In genomic region chr17:33780431-33780830, GRCm38 (mm10) we compare ENCODE assay signal across 8 mouse cellular contexts. TPM values are rescaled to one million over a fixed set of nuclear protein-coding genes. Genes with fewer than 3 reads are reported as not detected.
DNase-seq lines count a peak whose midpoint lies in the region; ATAC-seq and TF ChIP-seq lines count a peak whose summit lies in the region.

No protein-coding gene starts in this region.

- H3K4me1 ChIP-seq in forebrain, embryonic 10.5 days = peaks cover 48% of the 10 kb centered on the region
- peaks cover 29% of the 10 kb centered on the region for H3K4me1 ChIP-seq in hindbrain, postnatal 0 days (ENCODE audit: insufficient read depth, low read length)
- peaks cover 58% of the 10 kb centered on the region for H3K4me1 ChIP-seq in liver, postnatal 0 days (ENCODE audit: insufficient read depth)
- peaks cover 31% of the 10 kb centered on the region for H3K4me1 ChIP-seq in neural tube, embryonic 15.5 days

- 91% methylated on average over 5 of the region's 5 CpGs for WGBS in forebrain, embryonic 10.5 days
- WGBS in hindbrain, postnatal 0 days = 75% methylated on average over 5 of the region's 5 CpGs
- 21% methylated on average over 5 of the region's 5 CpGs for WGBS in liver, postnatal 0 days (ENCODE audit: insufficient replicate concordance)
- 86% methylated on average over 5 of the region's 5 CpGs for WGBS in neural tube, embryonic 15.5 days

- ATAC-seq in hindbrain, postnatal 0 days = no peak
- no peak for ATAC-seq in liver, postnatal 0 days
- no peak for ATAC-seq in neural tube, embryonic 15.5 days (ENCODE audit: low FRiP score)

- H3K4me3 ChIP-seq in forebrain, embryonic 10.5 days = peak overlapping the region; percentile 62
- peak overlapping the region; percentile 46 for H3K4me3 ChIP-seq in hindbrain, postnatal 0 days (ENCODE audit: low read length)
- peak overlapping the region; percentile 65 for H3K4me3 ChIP-seq in liver, postnatal 0 days (ENCODE audit: low read depth, low read length)
- peak overlapping the region; percentile 52 for H3K4me3 ChIP-seq in neural tube, embryonic 15.5 days (replicated peaks)

- H3K4me2 ChIP-seq in hindbrain, postnatal 0 days (ENCODE audit: low read depth, low read length) = peak overlapping the region; percentile 86
- peak overlapping the region; percentile 91 for H3K4me2 ChIP-seq in liver, postnatal 0 days (ENCODE audit: low read depth, low read length)
- H3K4me2 ChIP-seq in neural tube, embryonic 15.5 days = peak overlapping the region; percentile 95

- no peaks in the 10 kb centered on the region for H3K9me3 ChIP-seq in forebrain, embryonic 10.5 days
- no peaks in the 10 kb centered on the region for H3K9me3 ChIP-seq in hindbrain, postnatal 0 days (ENCODE audit: low read length)
- no peaks in the 10 kb centered on the region for H3K9me3 ChIP-seq in liver, postnatal 0 days (ENCODE audit: low read length)
- no peaks in the 10 kb centered on the region for H3K9me3 ChIP-seq in neural tube, embryonic 15.5 days (replicated peaks)

- H3K27me3 ChIP-seq in forebrain, embryonic 10.5 days (ENCODE audit: poor library complexity, severe bottlenecking) = peaks cover 18% of the 10 kb centered on the region
- H3K27me3 ChIP-seq in hindbrain, postnatal 0 days (ENCODE audit: insufficient read depth, low read length) = no peaks in the 10 kb centered on the region
- no peaks in the 10 kb centered on the region for H3K27me3 ChIP-seq in liver, postnatal 0 days (ENCODE audit: insufficient read depth, low read length)
- peaks cover 3% of the 10 kb centered on the region; the same call in 1 of the 2 replicates for H3K27me3 ChIP-seq in neural tube, embryonic 15.5 days (replicated peaks)

- peak overlapping the region; percentile 87 for H3K27ac ChIP-seq in forebrain, embryonic 10.5 days
- peak overlapping the region; percentile 75 for H3K27ac ChIP-seq in hindbrain, postnatal 0 days
- H3K27ac ChIP-seq in liver, postnatal 0 days (ENCODE audit: low read depth) = peak overlapping the region; percentile 96
- peak overlapping the region; percentile 73 for H3K27ac ChIP-seq in neural tube, embryonic 15.5 days (replicated peaks)

- TF ChIP-seq EP300 in liver, postnatal 0 days (IDR thresholded peaks at IDR 0.05; ENCODE audit: low read depth) = no peak

- peaks cover 35% of the 10 kb centered on the region for H3K36me3 ChIP-seq in forebrain, embryonic 10.5 days (replicated peaks)
- H3K36me3 ChIP-seq in hindbrain, postnatal 0 days (ENCODE audit: insufficient read depth, low read length) = no peaks in the 10 kb centered on the region
- peaks cover 29% of the 10 kb centered on the region for H3K36me3 ChIP-seq in liver, postnatal 0 days (replicated peaks; ENCODE audit: insufficient read depth, low read length)
- no peaks in the 10 kb centered on the region; the same call in 1 of the 2 replicates for H3K36me3 ChIP-seq in neural tube, embryonic 15.5 days

- TF ChIP-seq CTCF in hindbrain, postnatal 0 days (IDR thresholded peaks at IDR 0.05; ENCODE audit: low read depth) = no peak
- no peak for TF ChIP-seq CTCF in liver, postnatal 0 days (IDR thresholded peaks at IDR 0.05; ENCODE audit: low read depth)

- DNase-seq in thymus, postnatal 0 days (ENCODE audit: low spot score) = peak; percentile 27
- DNase-seq in thymus, postnatal 14 days = no peak
- DNase-seq in forebrain, embryonic 10.5 days (ENCODE audit: extremely low spot score, low spot score) = no peak
- no peak for DNase-seq in hindbrain, postnatal 0 days (ENCODE audit: low spot score)
- no peak for DNase-seq in liver, postnatal 0 days
- DNase-seq in frontal cortex, postnatal 36 days (ENCODE audit: low spot score in 2 of 2) = no peak
- no peak for DNase-seq in cerebellum, postnatal 4 days (ENCODE audit: low spot score in 2 of 2)

- H3K9ac ChIP-seq in hindbrain, postnatal 0 days (replicated peaks; ENCODE audit: low read length) = peak overlapping the region; percentile 51; the same call in 1 of the 2 replicates
- peak overlapping the region; percentile 77 for H3K9ac ChIP-seq in liver, postnatal 0 days (replicated peaks)
- no peak overlapping the region for H3K9ac ChIP-seq in neural tube, embryonic 15.5 days (replicated peaks)

RNA-seq across cellular contexts. Expression of gene Angptl4, which starts 1.2 kb away (rescaled TPM):
- polyA plus RNA-seq in thymus, postnatal 0 days (2015; fragmentation: Nextera tagmentation; extraction: Ambion mirVana) = 28.7 and 36.7 TPM in 2 replicates
- 21.4 and 22.4 TPM in 2 replicates for polyA plus RNA-seq in forebrain, embryonic 10.5 days (2016; fragmentation: Nextera tagmentation; extraction: Ambion mirVana)
- total RNA-seq in hindbrain, postnatal 0 days (2014; rRNA removed) = 24.0 and 24.7 TPM in 2 replicates
- polyA plus RNA-seq in hindbrain, postnatal 0 days (2015; fragmentation: Nextera tagmentation; extraction: Ambion mirVana) = 31.9 and 37.5 TPM in 2 replicates
- polyA plus RNA-seq in liver, postnatal 0 days (2015; fragmentation: Nextera tagmentation; extraction: Ambion mirVana) = 64.4 and 93.5 TPM in 2 replicates
- polyA plus RNA-seq in neural tube, embryonic 15.5 days (2015; fragmentation: Nextera tagmentation; extraction: Ambion mirVana) = 21.6 and 23.3 TPM in 2 replicates

RNA-seq across cellular contexts. Expression of gene Rab11b, which starts 20.1 kb away (rescaled TPM):
- polyA plus RNA-seq in thymus, postnatal 0 days (2015; fragmentation: Nextera tagmentation; extraction: Ambion mirVana) = 214 and 227 TPM in 2 replicates
- 338 and 346 TPM in 2 replicates for polyA plus RNA-seq in forebrain, embryonic 10.5 days (2016; fragmentation: Nextera tagmentation; extraction: Ambion mirVana)
- 123 and 163 TPM in 2 replicates for total RNA-seq in hindbrain, postnatal 0 days (2014; rRNA removed)
- 546 and 583 TPM in 2 replicates for polyA plus RNA-seq in hindbrain, postnatal 0 days (2015; fragmentation: Nextera tagmentation; extraction: Ambion mirVana)
- polyA plus RNA-seq in liver, postnatal 0 days (2015; fragmentation: Nextera tagmentation; extraction: Ambion mirVana) = 80.4 and 88.9 TPM in 2 replicates
- polyA plus RNA-seq in neural tube, embryonic 15.5 days (2015; fragmentation: Nextera tagmentation; extraction: Ambion mirVana) = 519 and 596 TPM in 2 replicates

RNA-seq across cellular contexts. Expression of gene Kank3, which starts 29.9 kb away (rescaled TPM):
- polyA plus RNA-seq in thymus, postnatal 0 days (2015; fragmentation: Nextera tagmentation; extraction: Ambion mirVana) = 19.1 and 22.0 TPM in 2 replicates
- 22.7 and 27.9 TPM in 2 replicates for polyA plus RNA-seq in forebrain, embryonic 10.5 days (2016; fragmentation: Nextera tagmentation; extraction: Ambion mirVana)
- 33.5 and 57.2 TPM in 2 replicates for total RNA-seq in hindbrain, postnatal 0 days (2014; rRNA removed)
- polyA plus RNA-seq in hindbrain, postnatal 0 days (2015; fragmentation: Nextera tagmentation; extraction: Ambion mirVana) = 44.1 and 47.9 TPM in 2 replicates
- 9.4 and 10.6 TPM in 2 replicates for polyA plus RNA-seq in liver, postnatal 0 days (2015; fragmentation: Nextera tagmentation; extraction: Ambion mirVana)
- polyA plus RNA-seq in neural tube, embryonic 15.5 days (2015; fragmentation: Nextera tagmentation; extraction: Ambion mirVana) = 46.7 and 48.5 TPM in 2 replicates

RNA-seq across cellular contexts. Expression of gene Rps28, which starts 43.9 kb away (rescaled TPM):
- 1,516 and 1,544 TPM in 2 replicates for polyA plus RNA-seq in thymus, postnatal 0 days (2015; fragmentation: Nextera tagmentation; extraction: Ambion mirVana)
- 848 and 864 TPM in 2 replicates for polyA plus RNA-seq in forebrain, embryonic 10.5 days (2016; fragmentation: Nextera tagmentation; extraction: Ambion mirVana)
- total RNA-seq in hindbrain, postnatal 0 days (2014; rRNA removed) = 117 and 293 TPM in 2 replicates
- polyA plus RNA-seq in hindbrain, postnatal 0 days (2015; fragmentation: Nextera tagmentation; extraction: Ambion mirVana) = 609 and 617 TPM in 2 replicates
- 699 and 710 TPM in 2 replicates for polyA plus RNA-seq in liver, postnatal 0 days (2015; fragmentation: Nextera tagmentation; extraction: Ambion mirVana)
- polyA plus RNA-seq in neural tube, embryonic 15.5 days (2015; fragmentation: Nextera tagmentation; extraction: Ambion mirVana) = 534 and 619 TPM in 2 replicates

RNA-seq across cellular contexts. Expression of gene Ndufa7, which starts 43.9 kb away (rescaled TPM):
- polyA plus RNA-seq in thymus, postnatal 0 days (2015; fragmentation: Nextera tagmentation; extraction: Ambion mirVana) = 464 TPM in 2 replicates
- polyA plus RNA-seq in forebrain, embryonic 10.5 days (2016; fragmentation: Nextera tagmentation; extraction: Ambion mirVana) = 439 and 441 TPM in 2 replicates
- total RNA-seq in hindbrain, postnatal 0 days (2014; rRNA removed) = 289 and 356 TPM in 2 replicates
- polyA plus RNA-seq in hindbrain, postnatal 0 days (2015; fragmentation: Nextera tagmentation; extraction: Ambion mirVana) = 562 and 577 TPM in 2 replicates
- polyA plus RNA-seq in liver, postnatal 0 days (2015; fragmentation: Nextera tagmentation; extraction: Ambion mirVana) = 379 and 389 TPM in 2 replicates
- polyA plus RNA-seq in neural tube, embryonic 15.5 days (2015; fragmentation: Nextera tagmentation; extraction: Ambion mirVana) = 515 and 564 TPM in 2 replicates
